Mouse (Mus musculus) forebrain, embryonic 16.5 days (tissue): Measurements from ENCODE around the gene Ptpa. TPM values are rescaled to one million over a fixed set of nuclear protein-coding genes. Genes with fewer than 3 reads are reported as not detected.
"Not testable (repeated sequence)": the region's sequence is repeated elsewhere in the genome, so short reads cannot be mapped to it uniquely, and the experiment has no call there.

Experiments used
- ATAC-seq: fragments of 200-750 bp; cut with Nextera tagmentation; 2 replicates; pipeline ENCODE4 v1.8.0; 2017; ENCODE audit warnings: mild to moderate bottlenecking, moderate library complexity
- H3K27ac ChIP-seq: fragments of 300-500 bp; sonication (generic); 2 replicates; pipeline ENCODE4 v1.5.1; 2014; ENCODE audit warnings: low read length, control low read depth
- H3K27me3 ChIP-seq: fragments of 300-500 bp; sonication (generic); replicated peaks from 2 replicates; pipeline ENCODE4 v1.6.1; 2014; ENCODE audit warnings: low read length; ENCODE audit not compliant: control insufficient read depth, insufficient read depth
- H3K36me3 ChIP-seq: fragments of 300-500 bp; sonication (generic); 2 replicates; pipeline ENCODE4 v1.6.1; 2014; ENCODE audit not compliant: control insufficient read depth, insufficient read depth
- H3K4me1 ChIP-seq: fragments of 300-500 bp; sonication (generic); replicated peaks from 2 replicates; pipeline ENCODE4 v1.6.1; 2014; ENCODE audit warnings: low read length; ENCODE audit not compliant: control insufficient read depth, insufficient read depth
- H3K4me2 ChIP-seq: fragments of 300-500 bp; sonication (generic); 2 replicates; pipeline ENCODE4 v1.6.1; 2014; ENCODE audit warnings: mild to moderate bottlenecking, low read length, control low read depth
- H3K4me3 ChIP-seq: fragments of 300-500 bp; sonication (generic); replicated peaks from 2 replicates; pipeline ENCODE4 v1.5.1; 2014; ENCODE audit warnings: mild to moderate bottlenecking, low read length, control low read depth
- H3K9ac ChIP-seq: fragments of 300-500 bp; sonication (generic); replicated peaks from 2 replicates; pipeline ENCODE4 v1.6.1; 2014; ENCODE audit warnings: low read depth, low read length, control low read depth
- H3K9me3 ChIP-seq: fragments of 300-500 bp; sonication (generic); 2 replicates; pipeline ENCODE4 v1.6.1; 2016; ENCODE audit warnings: low read length; ENCODE audit not compliant: control insufficient read depth
- WGBS: fragments of 180-500 bp; shearing (Covaris S2); extraction: QIAGEN DNeasy Blood & Tissue Kit; methylation state at CpG from one replicate; pipeline ENCODE4 v1.1.7; 2014; 5-methylcytosine and 5-hydroxymethylcytosine counted together
- polyA plus RNA-seq: library from polyadenylated mRNA; unstranded; fragments of >200 nt; fragmentation: Nextera tagmentation; extraction: Ambion mirVana; gene quantifications from 2 replicates; pipeline ENCODE4 v1.2.1, GENCODE M21; 2015

The Ptpa gene
- polyA plus RNA-seq, 1 experiment from 2014 or later = 163 TPM

DNA sequence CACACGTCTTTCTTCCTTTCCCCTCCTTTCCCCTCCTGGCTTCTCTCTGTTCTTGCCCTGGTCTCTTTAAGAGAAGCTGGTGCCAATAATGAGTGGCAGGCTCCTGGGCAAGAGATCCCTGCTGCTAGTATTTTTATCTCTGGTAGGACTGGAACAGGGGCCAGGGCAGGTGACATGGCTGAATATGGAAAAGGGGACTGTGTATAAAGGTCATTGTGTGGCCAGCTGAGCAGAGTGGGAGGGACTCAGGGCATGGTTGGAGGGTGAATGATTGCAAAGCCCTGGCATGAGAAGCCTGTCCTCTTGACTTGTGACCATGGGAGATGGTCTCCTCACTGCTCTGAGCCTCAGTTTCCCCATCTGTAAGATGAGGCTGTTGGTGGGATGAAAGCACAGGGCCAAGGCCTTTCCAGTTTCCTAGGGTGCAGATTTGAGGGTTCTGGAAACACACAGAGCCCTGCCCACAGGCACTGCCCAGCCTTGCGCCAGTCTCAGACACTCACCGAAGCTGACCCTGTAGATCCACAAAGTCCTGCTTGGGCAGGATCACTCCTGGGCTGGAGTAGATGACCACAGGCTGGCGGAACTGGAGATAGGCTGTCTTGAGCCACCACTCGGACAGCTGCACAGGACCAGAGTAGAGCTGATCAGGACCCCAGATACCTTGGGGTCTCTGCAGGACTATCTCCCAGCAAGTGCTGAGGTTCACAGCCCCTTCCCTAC, 6.2 kb upstream of the Ptpa start:
- no peak overlapping the region for H3K27ac ChIP-seq
- H3K9ac ChIP-seq = no peak overlapping the region
- 88% methylated on average over 5 of the region's 5 CpGs for WGBS
- H3K27me3 ChIP-seq = no peaks in the 10 kb centered on the region
- ATAC-seq = no peak
- H3K36me3 ChIP-seq = peaks cover 13% of the 10 kb centered on the region; the same call in 1 of the 2 replicates
- H3K9me3 ChIP-seq = no peaks in the 10 kb centered on the region
- no peak overlapping the region for H3K4me3 ChIP-seq
- peaks cover 11% of the 10 kb centered on the region for H3K4me1 ChIP-seq
- no peak overlapping the region for H3K4me2 ChIP-seq

DNA sequence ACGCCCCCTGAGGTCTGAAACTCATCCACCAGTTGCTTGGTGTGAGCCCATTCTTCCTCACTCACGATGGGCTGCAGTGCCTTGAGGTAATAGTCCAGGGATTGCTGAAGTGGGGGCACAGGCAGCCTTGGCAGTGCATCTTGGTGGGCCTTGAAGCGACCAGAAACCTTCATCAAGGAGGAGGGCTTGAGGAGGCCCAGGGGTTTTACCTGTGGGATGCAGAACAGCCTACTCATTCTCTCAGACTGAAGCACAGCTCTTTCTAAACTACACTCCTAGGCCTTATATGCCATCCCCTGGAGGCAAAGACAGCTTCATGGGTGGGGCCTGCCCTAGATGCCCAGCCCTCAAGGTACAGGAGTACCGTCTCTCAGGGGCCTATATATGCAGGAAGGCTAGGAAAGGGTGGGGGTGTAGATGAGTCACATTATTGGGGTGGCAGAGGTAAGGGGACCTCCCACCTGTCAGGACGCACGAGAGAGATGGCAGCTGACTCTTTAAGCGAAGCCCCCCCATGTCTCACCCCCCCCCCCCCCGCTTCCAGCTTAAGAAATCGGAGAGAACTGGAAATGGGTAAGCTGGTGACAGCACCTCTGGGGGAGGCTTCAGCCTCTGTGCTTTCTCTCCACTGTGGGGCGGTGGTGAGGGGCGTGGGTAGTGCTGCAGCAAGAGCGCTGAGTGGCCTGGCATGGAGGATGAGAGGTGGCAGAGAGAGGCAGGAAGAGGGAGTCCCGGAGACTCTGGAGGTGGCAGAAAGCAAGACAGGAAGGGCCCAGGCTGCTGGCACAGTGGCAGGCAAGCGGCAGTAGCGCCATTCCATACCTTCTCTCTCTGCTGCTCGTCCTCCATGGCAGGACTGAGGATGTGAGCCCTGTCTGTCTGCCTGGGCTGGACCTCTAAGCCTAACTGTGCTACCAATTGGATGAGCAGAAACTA, 2.5 kb upstream of the Ptpa start:
- H3K27me3 ChIP-seq = no peaks in the 10 kb centered on the region
- ATAC-seq = no peak
- H3K9me3 ChIP-seq = no peaks in the 10 kb centered on the region
- WGBS = 81% methylated on average over 16 of the region's 16 CpGs
- no peaks in the 10 kb centered on the region for H3K36me3 ChIP-seq
- H3K4me1 ChIP-seq = peaks cover 32% of the 10 kb centered on the region
- H3K4me3 ChIP-seq = no peak overlapping the region
- H3K27ac ChIP-seq = no peak overlapping the region
- no peak overlapping the region for H3K9ac ChIP-seq
- H3K4me2 ChIP-seq = no peak overlapping the region

DNA sequence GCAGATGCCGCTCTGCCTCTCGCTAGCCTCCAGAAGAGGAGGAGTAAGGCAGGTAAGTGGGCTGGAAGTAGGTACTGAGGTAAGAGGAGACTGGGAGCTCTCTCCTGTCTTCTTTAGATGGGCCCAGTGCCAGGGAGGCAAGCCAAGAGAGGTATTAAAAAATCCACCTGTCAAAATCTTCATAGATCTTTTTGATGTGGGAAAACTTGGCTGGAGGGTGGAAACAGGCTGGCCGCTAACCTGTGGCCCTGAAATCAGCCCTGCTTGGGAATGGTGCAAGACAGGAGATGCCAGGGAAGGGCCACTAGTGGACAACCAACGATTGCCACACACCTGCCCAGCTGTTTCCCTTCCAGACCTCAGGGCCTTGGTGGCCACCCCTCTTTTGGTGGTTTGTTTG, 1.7 kb upstream of the Ptpa start:
- Histone ChIP-seq H3K27ac (no peak overlapping the region), H3K36me3 (no peaks in the 10 kb centered on the region), H3K4me2 (peak overlapping the region; percentile 83), H3K9me3 (no peaks in the 10 kb centered on the region), H3K27me3 (no peaks in the 10 kb centered on the region), H3K9ac (no peak overlapping the region), H3K4me1 (peaks cover 40% of the 10 kb centered on the region), H3K4me3 (no peak overlapping the region)
- ATAC-seq = no peak
- WGBS = 86% methylated on average over 4 of the region's 4 CpGs

DNA sequence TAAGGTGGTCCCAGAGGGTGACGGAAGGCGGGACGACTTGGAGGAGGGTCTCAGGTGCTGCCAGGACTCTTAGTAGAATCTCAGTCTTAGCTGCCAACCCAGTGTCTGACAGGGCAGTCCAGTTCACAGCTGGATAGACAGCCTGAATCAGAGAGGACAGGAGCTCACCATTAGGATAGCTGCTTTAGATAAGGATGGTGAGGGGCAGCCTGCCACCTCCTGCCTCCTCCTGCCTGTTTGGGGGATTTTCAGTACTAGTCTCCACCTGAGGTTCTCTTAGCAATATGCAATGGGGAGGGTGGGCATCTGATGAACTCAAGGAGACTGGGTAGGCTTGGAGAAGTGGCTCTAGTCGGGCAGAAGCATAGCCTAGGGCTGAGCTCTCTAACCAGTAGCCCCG, 1.2 kb upstream of the Ptpa start:
- H3K9ac ChIP-seq = peak overlapping the region; percentile 88
- WGBS = 44% methylated on average over 5 of the region's 5 CpGs
- peaks cover 43% of the 10 kb centered on the region for H3K4me1 ChIP-seq
- peak overlapping the region; percentile 98 for H3K4me3 ChIP-seq
- no peaks in the 10 kb centered on the region for H3K27me3 ChIP-seq
- no peaks in the 10 kb centered on the region for H3K9me3 ChIP-seq
- ATAC-seq = no peak
- no peaks in the 10 kb centered on the region for H3K36me3 ChIP-seq
- peak overlapping the region; percentile 83 for H3K4me2 ChIP-seq
- no peak overlapping the region for H3K27ac ChIP-seq

DNA sequence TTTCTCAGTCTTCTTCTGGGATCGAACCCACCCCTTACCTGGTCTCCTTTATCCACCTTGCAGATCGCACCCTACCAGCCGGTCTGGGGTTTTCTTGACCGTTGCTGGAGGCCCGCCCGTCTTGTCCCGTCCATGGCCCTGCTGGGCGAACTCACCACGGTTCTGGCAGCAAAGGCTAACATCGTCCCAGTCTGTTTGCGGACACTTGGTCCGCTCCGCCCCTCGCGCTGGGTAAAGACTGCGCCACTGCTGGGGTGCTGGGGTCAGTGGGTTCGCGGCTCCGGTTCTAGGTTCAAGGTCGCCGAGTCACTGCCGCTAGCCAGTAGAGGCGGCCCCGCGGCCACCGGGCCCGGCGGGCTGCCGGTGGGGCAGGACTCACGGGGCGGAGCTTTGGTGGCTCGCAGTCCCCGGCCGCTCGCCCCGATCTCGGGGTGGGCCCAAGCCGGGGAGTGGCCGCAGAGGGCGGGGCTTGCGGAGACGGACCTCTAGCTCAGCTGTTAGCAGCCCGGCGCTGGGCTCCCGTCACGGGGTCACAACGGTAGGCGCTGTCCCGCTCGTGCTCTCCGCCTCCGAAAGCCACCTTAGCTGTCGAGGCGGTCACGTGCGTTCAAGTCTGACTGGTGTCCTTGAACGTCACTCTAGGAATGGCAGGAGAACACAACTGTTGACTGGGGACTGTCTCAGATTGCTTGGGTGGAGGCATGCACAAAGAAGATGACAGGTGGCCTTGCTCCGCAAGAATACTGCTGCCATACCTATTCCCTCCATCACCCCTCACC, 493 bp upstream of the Ptpa start, which contains the start of gene Crat:
Crat (minus strand) TSS at position 657 of the 779 bp plus-strand sequence.
- no peaks in the 10 kb centered on the region for H3K36me3 ChIP-seq
- H3K4me2 ChIP-seq = peak within 1 kb of the TSS; percentile 83
- H3K27ac ChIP-seq = peak within 1 kb of the TSS; percentile 98
- 2% methylated on average over 57 of the region's 58 CpGs for WGBS
- H3K4me3 ChIP-seq = peak within 1 kb of the TSS; percentile 98
- ATAC-seq = peak; percentile 82
- H3K27me3 ChIP-seq = no peaks in the 10 kb centered on the region
- peaks cover 43% of the 10 kb centered on the region for H3K4me1 ChIP-seq
- H3K9ac ChIP-seq = peak within 1 kb of the TSS; percentile 97
- no peaks in the 10 kb centered on the region for H3K9me3 ChIP-seq

DNA sequence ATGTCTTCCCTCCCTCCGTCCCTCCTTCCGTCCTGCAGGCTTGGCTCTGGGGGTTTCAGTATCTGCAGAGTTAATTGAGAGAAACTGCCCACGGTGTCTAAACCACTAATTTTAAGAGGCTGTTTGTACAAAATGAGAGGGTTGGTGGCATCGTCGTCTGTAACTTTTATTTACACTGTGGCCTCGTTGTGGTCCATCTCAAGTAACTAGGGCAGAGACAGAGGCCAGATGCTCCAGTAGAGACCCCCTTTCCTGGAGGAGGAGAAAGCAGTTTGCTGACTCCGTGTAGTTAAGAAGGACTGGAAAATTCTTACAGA, 768 bp downstream of the Ptpa start:
- Histone ChIP-seq H3K36me3 (no peaks in the 10 kb centered on the region), H3K27ac (peak overlapping the region; percentile 98), H3K4me2 (peak overlapping the region; percentile 82), H3K4me3 (peak overlapping the region; percentile 98), H3K9me3 (no peaks in the 10 kb centered on the region), H3K4me1 (peaks cover 45% of the 10 kb centered on the region), H3K27me3 (no peaks in the 10 kb centered on the region), H3K9ac (peak overlapping the region; percentile 97)
- 0% methylated on average over 7 of the region's 7 CpGs for WGBS
- no peak for ATAC-seq

DNA sequence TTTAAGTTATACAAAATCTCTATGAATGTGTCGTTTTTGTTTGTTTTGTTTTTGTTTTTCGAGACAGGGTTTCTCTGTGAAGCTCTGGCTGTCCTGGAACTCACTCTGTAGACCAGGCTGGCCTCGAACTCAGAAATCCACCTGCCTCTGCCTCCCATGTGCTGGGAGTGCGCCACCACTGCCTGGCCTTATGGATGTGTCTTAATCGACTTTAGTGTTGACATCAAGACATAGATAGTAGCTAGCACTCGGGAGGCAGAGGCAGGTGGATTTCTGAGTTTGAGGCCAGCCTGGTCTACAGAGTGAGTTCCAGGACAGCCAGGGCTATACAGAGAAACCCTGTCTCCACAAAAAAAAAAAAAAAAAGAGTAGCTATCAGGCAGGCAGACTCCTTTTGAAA, 1.3 kb downstream of the Ptpa start:
- WGBS = 85% methylated on average over 6 of the region's 6 CpGs
- H3K27ac ChIP-seq, H3K4me3 ChIP-seq, H3K9me3 ChIP-seq, H3K9ac ChIP-seq, H3K36me3 ChIP-seq, ATAC-seq, H3K27me3 ChIP-seq: not testable (repeated sequence)
- H3K4me2 ChIP-seq = peak overlapping the region; percentile 82
- H3K4me1 ChIP-seq = peaks cover 45% of the 10 kb centered on the region

DNA sequence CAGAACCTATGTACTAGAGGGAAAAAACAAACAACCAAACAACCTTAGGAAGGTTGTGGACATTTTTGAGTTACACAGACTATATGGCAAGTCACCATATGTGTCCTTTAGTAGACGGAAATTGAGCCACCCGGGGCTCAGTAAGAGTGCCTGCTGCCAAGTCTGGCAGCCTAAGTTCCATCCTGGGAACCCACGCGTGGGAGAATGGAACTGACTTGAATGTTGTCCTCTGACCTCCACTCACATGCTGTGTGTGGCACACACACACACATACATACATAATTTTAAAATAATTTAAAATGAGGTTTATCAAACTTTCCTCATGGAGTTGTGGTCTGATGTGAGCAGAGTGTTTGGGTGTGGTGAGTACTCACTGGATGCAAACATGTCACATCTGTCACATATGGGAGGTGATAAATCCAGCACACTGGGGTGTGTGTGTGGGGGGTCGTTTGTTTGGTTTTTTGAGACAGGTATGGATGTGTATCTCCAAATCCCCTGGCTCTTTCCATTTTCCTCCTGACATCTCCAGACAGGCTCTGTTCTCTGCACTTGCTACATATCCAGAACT, 1.8 kb downstream of the Ptpa start:
- H3K27ac ChIP-seq = no peak overlapping the region
- H3K4me1 ChIP-seq = peaks cover 45% of the 10 kb centered on the region
- no peaks in the 10 kb centered on the region for H3K27me3 ChIP-seq
- H3K36me3 ChIP-seq = no peaks in the 10 kb centered on the region
- 73% methylated on average over 5 of the region's 5 CpGs for WGBS
- H3K4me3 ChIP-seq = no peak overlapping the region
- no peak overlapping the region for H3K4me2 ChIP-seq
- no peak for ATAC-seq
- H3K9ac ChIP-seq = no peak overlapping the region
- H3K9me3 ChIP-seq = no peaks in the 10 kb centered on the region

DNA sequence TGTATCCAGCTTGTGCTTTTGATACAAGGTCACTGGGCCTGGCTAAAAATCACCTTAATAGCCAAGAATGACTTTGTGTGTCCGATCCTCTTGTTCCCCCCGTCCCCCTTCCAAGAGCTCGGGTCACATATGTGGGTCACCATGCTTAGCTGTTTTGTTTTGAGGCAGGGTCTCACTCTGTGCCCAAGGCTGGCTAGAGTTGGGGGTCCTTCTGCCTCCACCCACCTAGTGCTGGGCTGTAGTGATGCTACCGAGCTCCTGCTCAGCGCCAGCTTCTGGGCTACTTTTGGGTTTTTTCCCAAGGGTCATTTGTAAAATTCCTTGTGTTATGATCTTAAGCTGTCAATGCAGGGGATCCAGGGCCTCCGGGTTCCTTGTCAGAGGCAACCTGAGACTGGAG, 2.4 kb downstream of the Ptpa start:
- WGBS = 79% methylated on average over 6 of the region's 6 CpGs
- H3K27ac ChIP-seq = no peak overlapping the region
- H3K9ac ChIP-seq = peak overlapping the region; percentile 41
- no peaks in the 10 kb centered on the region for H3K27me3 ChIP-seq
- H3K4me2 ChIP-seq = no peak overlapping the region
- no peaks in the 10 kb centered on the region for H3K9me3 ChIP-seq
- H3K36me3 ChIP-seq = no peaks in the 10 kb centered on the region
- peaks cover 43% of the 10 kb centered on the region for H3K4me1 ChIP-seq
- no peak for ATAC-seq
- H3K4me3 ChIP-seq = no peak overlapping the region
